Mouse (Mus musculus) cerebral cortex, adult 2 months (tissue): ENCODE results near the gene Acsf2.

Experiments used
- WGBS: fragments of 180-500 bp; shearing (Covaris S2); methylation state at CpG from one replicate; pipeline ENCODE4 v1.1.7; 2018; 5-methylcytosine and 5-hydroxymethylcytosine counted together

Gene Acsf2

DNA sequence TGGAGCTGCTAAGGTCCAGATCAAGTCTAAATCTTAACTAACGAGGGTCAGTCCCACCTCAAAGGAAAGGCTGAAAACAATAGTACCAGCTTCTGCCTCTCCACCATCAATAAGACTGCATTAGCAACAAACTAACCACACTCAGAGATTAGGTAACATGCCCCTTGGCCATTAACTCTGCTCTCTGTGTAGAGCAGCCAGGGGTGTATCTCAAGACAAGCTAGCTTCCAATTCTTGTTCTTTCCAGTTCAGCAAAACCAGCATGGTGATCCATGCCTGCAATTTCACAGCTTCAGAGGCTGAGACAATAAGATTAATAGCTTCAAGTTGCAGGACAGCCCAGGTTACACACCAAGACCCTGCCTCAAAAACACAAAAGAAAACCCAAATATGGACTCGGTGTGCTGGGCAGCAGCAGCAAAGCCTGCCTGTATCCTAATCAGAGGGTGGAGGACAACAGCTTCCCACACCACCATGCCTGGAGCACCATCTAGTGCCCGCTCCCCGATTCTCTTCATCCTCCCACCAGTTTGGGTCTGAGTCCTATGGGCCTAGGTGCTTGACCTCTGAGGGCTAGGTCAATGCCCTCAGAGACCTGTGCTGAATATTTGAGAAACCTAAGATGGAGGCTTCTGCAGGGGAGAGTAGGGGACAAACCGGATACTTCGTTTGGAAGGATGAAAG lies 3.1 kb downstream of the Acsf2 start:
- WGBS = 74% methylated on average over 6 of the region's 6 CpGs

DNA sequence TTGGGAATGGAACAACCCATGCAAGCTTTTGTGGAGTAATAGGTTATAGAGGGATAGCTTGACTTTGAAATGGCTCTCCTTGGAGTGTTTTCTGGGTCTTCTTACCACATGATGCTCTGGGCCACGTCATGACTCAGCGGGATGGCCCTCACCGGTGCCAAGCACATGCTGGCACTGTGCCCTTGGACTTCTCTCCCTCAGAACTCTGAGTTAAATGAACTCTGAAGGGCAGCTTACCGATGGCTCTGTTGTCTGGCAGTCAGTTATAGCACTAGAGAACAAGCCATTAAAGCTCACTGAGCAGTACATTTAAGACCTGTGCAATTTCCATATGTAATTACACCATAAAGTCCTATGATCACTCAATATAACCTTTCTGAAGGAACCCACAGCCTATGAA lies 4.4 kb downstream of the Acsf2 start:
- 65% methylated on average over 4 of the region's 4 CpGs for WGBS

DNA sequence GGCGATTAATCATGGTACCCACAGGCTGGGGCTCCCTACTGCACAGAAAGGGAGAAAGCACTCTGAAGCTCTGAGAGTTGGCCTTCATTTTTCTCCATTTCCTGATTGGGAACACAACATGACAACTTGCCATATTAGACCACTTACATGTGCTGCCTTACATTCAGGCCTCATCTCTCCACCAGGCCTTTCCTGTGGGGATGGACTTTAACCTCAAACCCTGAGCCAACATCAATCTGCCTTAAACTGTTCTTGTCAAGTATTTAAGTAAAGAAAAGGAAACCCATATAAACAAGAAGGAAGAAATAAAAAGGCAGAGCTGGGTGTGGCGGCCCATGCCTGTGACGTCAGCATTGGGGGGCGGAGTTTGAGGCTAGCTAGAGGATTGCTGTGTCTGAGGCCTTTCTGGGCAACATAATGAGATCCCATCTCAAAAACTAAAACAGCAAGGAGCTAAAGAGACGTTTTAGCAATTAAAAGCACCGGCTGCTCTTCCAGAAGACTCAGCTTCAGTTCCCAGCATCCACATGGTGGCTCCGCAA lies 5.3 kb downstream of the Acsf2 start:
- 68% methylated on average over 7 of the region's 7 CpGs for WGBS

GRCm38 (mm10) chr11:94587511-94587910 lies 14.2 kb downstream of the Acsf2 start:
- 88% methylated on average over 6 of the region's 6 CpGs for WGBS

DNA sequence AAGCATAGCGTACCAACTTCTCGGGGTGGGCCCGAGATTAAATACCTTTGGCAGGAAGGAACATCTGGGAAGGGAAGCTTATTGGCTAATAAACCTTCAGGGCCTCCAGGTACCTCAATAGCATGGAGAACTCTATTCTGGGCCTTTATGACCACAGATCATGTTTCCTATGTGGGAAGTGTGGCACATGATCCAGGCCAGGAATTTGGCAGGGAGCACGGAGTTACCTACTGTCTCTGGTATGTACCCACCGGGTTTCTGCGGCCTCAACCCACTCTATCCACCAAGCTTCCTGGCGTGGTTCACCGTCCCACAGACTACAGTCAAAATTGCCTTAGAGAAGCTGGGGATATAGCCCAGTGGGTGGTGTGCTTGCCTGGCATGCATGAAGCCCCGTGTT lies 16.6 kb downstream of the Acsf2 start:
- 94% methylated on average over 9 of the region's 9 CpGs for WGBS

DNA sequence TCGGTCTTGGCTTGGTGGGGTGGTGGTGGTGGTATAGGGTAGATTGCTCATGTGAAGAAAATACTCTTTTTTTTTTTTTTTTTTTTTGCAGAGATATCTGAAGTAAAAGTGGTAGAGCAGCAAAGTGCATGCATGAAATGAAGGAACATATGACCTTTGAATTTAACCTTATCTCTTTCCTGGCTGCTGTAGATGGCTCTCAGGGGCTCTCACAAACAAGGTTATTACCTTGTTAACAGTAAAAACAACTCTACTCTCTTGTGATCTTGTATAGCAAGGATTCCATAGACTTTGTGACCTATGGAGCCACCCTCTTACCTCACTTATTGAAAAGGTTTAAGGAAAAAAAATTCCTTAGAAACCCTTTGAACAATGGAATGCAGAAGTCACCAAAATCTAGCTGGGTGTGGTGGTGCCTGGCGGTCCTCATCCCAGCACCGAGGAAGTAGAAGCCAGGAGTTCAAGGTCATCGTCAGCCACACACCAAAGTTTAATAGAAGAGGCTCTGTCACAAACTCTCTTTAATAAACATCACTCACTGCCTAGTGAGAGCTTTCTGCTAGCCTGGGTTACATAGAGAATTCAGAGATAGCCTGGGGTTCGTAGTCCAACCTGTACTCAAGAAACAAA lies 21.4 kb downstream of the Acsf2 start:
- 92% methylated on average over 5 of the region's 5 CpGs for WGBS

GRCm38 (mm10) chr11:94576361-94576760 lies 25.3 kb downstream of the Acsf2 start:
- WGBS = 59% methylated on average over 9 of the region's 9 CpGs

GRCm38 (mm10) chr11:94575036-94575435 lies 26.6 kb downstream of the Acsf2 start:
- WGBS = 81% methylated on average over 2 of the region's 2 CpGs

- 40% methylated on average over 6 of the region's 7 CpGs for WGBS
Measured at GRCm38 (mm10) chr11:94574560-94574959, 27.1 kb downstream of the Acsf2 start.

DNA sequence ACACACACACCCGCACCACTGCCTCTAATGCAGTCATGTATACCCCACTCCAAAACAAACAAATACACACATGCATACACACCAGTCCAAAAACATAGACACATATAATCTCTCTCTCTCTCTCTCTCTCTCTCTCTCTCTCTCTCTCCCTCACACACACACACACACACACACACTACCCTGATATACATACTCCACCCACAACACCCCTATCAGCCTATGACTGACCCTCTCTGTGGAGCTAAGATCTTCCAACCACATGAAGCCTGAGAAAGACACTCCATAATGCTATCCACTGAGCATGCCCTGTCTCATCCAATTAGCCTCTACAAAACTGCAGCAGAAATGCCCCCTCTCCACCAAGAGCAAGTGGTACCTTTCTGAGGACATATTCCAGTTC lies 29.8 kb downstream of the Acsf2 start:
- 97% methylated on average over 1 of the region's 1 CpGs for WGBS

DNA sequence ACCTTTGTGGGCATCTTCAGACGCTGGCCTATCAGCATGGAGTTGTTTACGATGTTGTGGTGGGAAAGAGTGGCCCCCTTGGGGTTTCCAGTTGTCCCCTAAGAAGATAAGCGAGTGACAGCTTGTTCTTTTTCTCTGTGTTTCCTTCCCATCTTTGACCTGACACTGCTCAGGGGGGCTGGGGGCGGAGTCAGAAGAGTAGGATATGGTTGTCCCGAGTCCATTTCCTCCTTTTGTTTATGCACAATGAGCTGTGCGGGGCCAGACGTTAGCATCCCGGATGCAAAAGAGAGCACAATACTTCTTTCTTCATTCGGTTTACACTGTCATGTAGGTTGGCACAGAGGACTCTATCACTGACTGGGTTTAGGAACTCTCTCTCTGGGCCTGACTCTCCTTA lies 31.1 kb downstream of the Acsf2 start:
- WGBS = 55% methylated on average over 9 of the region's 9 CpGs

GRCm38 (mm10) chr11:94567326-94567725 lies 34.3 kb downstream of the Acsf2 start:
- 93% methylated on average over 7 of the region's 7 CpGs for WGBS

GRCm38 (mm10) chr11:94566534-94566933 lies 35.1 kb downstream of the Acsf2 start:
- WGBS = 86% methylated on average over 6 of the region's 6 CpGs

DNA sequence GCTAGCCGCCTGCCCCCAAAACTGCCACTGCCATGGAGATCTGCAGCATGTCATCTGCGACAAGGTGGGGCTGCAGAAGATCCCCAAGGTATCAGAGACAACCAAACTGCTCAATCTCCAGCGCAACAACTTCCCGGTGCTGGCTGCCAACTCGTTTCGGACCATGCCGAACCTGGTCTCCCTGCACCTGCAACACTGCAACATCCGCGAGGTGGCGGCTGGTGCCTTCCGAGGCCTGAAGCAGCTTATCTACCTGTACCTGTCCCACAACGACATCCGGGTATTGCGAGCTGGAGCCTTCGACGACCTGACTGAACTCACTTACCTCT lies 36.6 kb downstream of the Acsf2 start:
- 47% methylated on average over 16 of the region's 16 CpGs for WGBS

DNA sequence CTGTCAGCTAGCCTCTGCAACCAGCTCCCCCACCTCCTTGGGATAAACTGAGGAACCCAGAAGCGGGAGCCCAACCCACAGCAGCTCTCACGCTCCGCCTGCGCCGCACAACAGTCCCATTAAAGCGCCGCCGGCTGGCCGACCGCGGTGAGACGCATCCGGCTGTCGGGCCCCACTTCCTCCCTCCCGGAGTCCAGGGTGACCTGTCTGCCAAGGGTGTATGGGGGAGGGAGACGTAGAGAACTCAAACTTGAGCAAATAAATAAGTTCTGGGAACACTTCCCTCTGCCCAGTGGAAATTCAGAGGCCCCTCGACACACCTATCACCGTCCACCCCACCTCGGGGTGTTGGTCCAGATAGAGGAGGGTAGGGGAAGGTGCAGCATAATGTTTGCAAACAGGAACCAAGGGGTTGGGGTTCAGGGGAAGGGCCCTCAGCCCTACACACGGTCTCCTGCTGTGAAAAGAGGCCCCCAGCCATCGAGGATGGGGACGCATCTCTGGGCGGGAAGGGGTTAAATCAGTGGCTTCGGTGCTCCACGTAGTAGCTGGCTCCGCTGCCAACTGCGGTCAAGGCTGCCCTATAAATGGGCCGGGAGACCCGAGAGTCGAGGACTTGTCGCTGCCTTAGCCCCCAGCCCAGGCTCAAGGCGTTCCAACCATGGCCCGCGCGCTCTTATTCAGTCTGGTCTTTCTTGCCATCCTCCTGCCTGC lies 37.1 kb downstream of the Acsf2 start, which contains the start of gene Chad:
Chad (plus strand) TSS at position 611 of the 714 bp plus-strand sequence.
- WGBS = 20% methylated on average over 35 of the region's 35 CpGs

DNA sequence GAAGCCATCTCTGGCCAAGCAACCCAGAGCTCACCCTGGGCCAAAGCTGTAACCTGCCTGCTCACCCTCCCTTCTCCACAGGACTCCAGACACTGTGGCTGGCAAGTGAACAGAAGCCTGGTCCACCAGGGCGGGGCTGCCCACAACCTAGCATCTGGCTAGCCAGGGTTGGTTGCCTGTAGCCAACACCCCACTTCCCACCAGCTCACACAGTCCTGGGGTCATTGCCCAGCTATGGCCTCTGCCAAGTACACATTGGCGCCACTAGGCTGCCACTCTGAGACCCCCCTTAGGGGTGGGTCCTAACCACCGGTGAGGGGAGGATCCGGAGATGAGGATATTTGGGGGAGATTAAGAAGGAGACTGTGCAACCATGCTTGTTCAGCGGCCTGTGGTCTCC lies 37.9 kb downstream of the Acsf2 start:
- 66% methylated on average over 5 of the region's 5 CpGs for WGBS

DNA sequence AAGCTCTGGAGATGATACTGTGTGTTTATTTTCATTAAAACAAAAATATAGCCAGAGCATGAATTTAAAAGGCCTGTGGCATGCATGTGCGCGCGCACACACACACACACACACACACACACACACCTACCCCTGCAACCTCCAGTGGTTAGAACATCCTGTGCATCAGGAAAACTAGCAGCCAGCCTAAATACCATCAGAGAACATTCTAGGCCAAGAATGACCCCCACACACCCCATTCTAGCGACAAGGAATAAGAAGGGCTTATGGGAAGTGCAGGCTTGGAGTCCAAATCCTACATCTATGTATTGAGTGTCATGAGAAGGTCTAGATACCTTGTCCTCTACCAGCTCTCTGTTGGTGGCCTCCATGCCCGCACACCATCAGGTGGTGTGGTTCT lies 38.3 kb downstream of the Acsf2 start:
- WGBS = 94% methylated on average over 5 of the region's 5 CpGs

DNA sequence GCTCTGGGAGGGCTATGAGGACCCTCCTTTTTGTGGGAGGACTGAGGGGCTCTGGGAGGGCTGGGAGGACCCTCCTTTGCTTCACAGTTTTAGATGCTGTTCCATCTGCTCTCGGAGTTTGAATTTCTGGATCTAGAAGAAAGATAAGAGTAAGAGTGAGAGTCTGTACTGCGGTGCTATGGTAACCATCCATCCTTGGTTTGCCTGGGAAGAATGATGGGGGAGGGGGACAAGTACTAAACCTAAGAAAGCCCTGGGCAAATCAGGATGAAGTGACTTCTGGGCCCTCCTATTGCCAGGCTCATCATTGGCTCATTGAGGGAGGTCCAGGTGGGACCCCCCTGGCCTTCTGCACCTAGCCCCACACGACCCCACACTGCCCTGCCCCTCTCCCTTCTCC lies 43.4 kb downstream of the Acsf2 start:
- 42% methylated on average over 3 of the region's 3 CpGs for WGBS

GRCm38 (mm10) chr11:94550442-94550744 lies 51.3 kb downstream of the Acsf2 start:
- WGBS = 63% methylated on average over 5 of the region's 5 CpGs

DNA sequence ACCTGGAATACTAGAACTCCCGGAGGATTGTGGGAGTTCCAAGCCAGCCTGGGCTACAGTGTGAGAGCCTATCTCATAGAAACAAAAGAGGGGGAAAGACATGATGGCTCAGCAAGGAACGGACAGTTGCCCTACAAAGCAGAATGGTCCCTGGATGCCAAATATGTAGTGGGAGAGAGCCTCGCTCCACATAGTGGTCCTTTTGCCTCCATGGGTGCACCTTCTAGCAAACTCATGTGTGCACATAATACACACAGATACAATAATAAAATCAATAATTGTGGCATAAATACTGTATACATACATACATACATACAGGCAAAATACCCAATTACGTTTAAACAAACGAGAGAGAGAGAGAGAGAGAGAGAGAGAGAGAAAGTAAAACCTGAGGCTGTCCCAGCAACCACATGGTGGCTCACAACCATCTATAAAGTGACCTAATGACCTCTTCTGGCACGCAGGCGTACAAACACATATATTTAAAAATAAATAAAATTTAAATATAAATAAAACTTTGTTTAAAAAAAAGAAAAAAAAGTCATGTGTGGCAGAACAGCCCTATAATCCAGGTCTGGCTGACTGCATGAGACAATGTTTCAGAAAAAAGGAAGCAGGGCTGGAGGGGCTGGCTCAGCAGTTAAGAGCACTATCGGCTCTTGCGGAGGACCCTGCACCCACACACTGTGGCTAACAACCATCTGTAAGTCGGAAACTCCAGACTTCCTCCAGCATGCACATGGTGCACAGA lies 51.8 kb downstream of the Acsf2 start:
- 47% methylated on average over 10 of the region's 10 CpGs for WGBS

- WGBS = 3% methylated on average over 49 of the region's 49 CpGs
Measured at GRCm38 (mm10) chr11:94548888-94549690, 52.6 kb downstream of the Acsf2 start, which contains the start of gene Rsad1. TSS of gene Rsad1 (minus strand) at chr11:94549255.
